Mouse (Mus musculus) hindbrain, embryonic 11.5 days (tissue): ENCODE results near the gene Olfr551. TPM values are rescaled to one million over a fixed set of nuclear protein-coding genes. Genes with fewer than 3 reads are reported as not detected.

Experiments used
- polyA plus RNA-seq: library from polyadenylated mRNA; unstranded; fragments of >200 nt; fragmentation: Nextera tagmentation; extraction: Ambion mirVana; gene quantifications from 2 replicates; pipeline ENCODE4 v1.2.1, GENCODE M21; 2014

The Olfr551 gene
- polyA plus RNA-seq, 1 experiment from 2014 or later = not detected

Other genes starting within 250 kb of the Olfr551 start
- gene Rrm1, start 150.2 kb downstream of the Olfr551 start, polyA plus RNA-seq = 189 and 213 TPM in 2 replicates
- gene Olfr543, start 110.2 kb downstream of the Olfr551 start, polyA plus RNA-seq = 0.31 and 1.1 TPM in 2 replicates
- 0.08 and 0.23 TPM in 2 replicates for gene Olfr544, start 103.6 kb downstream of the Olfr551 start, polyA plus RNA-seq
- gene Olfr545, start 92.3 kb downstream of the Olfr551 start, polyA plus RNA-seq = not detected in 2 replicates
- not detected in 2 replicates for gene Olfr547, start 57.1 kb downstream of the Olfr551 start, polyA plus RNA-seq
- gene Olfr548-ps1, start 51.0 kb downstream of the Olfr551 start, polyA plus RNA-seq = not detected in 2 replicates
- gene Olfr549, start 42.0 kb downstream of the Olfr551 start, polyA plus RNA-seq = not detected in 2 replicates
- gene Trim21, start 26.4 kb downstream of the Olfr551 start, polyA plus RNA-seq = 0.32 and 1.1 TPM in 2 replicates
- gene Olfr550, start 20.4 kb downstream of the Olfr551 start, polyA plus RNA-seq = not detected in 2 replicates
- not detected in 2 replicates for gene Olfr552, start 5.9 kb upstream of the Olfr551 start, polyA plus RNA-seq
- gene Olfr553, start 26.3 kb upstream of the Olfr551 start, polyA plus RNA-seq = not detected in 2 replicates
- gene Olfr554, start 46.5 kb upstream of the Olfr551 start, polyA plus RNA-seq = not detected in 2 replicates
- not detected in 2 replicates for gene Olfr555, start 66.9 kb upstream of the Olfr551 start, polyA plus RNA-seq
- gene Olfr556, start 73.0 kb upstream of the Olfr551 start, polyA plus RNA-seq = not detected in 2 replicates
- gene Trim68, start 95.4 kb upstream of the Olfr551 start, polyA plus RNA-seq = 9.3 and 9.5 TPM in 2 replicates
- not detected in 2 replicates for gene Olfr557, start 104.0 kb upstream of the Olfr551 start, polyA plus RNA-seq
- 0.15 TPM in 1 of 2 replicates, not detected in the other for gene Olfr558, start 110.3 kb upstream of the Olfr551 start, polyA plus RNA-seq
- not detected in 2 replicates for gene Olfr33, start 127.2 kb upstream of the Olfr551 start, polyA plus RNA-seq
- gene Olfr559, start 135.6 kb upstream of the Olfr551 start, polyA plus RNA-seq = not detected in 2 replicates
- not detected in 2 replicates for gene Olfr560, start 167.5 kb upstream of the Olfr551 start, polyA plus RNA-seq
- 0.14 TPM in 1 of 2 replicates, not detected in the other for gene Olfr78, start 167.6 kb upstream of the Olfr551 start, polyA plus RNA-seq
- gene Olfr561, start 179.3 kb upstream of the Olfr551 start, polyA plus RNA-seq = not detected in 2 replicates
- not detected in 2 replicates for gene Olfr564, start 211.6 kb upstream of the Olfr551 start, polyA plus RNA-seq